Mouse (Mus musculus): ENCODE data around the gene March1.
A peak's percentile ranks its signal among the peaks of the same experiment; 100 is the strongest.

The March1 gene

DNA sequence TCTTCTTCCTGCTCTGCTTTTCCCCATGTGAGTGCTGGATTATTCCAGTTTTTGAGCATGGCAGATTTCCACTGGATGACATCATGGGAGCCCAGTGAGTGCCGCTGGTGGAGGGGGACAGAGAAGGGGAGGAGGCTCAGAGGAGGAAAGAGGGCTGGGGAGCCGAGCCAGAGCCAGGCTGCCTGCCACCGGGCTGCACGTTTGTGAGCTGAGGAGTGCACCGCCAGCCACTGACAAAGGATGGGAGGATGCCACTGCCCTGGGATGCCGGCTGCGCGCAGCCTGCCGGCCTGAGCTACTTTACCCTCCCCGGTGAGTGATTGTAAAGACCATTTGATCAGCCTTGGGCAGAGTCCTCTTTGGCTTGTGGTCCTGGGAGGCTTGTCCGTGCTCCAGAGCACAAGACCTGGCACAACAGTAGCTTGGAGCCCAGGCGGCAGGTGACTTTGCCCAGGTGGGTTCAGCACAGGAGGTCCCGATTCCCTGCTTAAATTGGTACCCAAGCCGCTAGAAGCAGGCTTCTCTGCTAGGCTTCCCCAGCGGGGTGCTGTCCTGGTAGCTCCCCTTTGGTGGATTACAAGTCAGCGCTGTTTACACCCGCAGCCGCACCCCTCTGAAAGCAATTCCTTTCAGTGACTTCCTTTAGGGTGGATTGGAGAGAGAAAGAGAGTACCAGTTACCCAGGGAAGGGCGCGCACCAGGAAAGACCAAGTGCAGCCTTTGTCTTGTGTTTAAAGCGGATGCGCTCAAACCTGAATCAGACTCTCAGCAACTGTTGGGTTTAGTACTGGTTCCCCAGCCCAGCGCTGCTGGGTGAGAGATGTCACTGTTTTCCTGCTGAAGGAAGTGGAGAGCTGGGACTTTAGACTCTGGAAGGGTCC, at the start of gene March1:
Gene March1 (plus strand): TSS at position 30 of the 881 bp plus-strand sequence.
- peak; percentile 2 to 5 for DNase-seq

DNA sequence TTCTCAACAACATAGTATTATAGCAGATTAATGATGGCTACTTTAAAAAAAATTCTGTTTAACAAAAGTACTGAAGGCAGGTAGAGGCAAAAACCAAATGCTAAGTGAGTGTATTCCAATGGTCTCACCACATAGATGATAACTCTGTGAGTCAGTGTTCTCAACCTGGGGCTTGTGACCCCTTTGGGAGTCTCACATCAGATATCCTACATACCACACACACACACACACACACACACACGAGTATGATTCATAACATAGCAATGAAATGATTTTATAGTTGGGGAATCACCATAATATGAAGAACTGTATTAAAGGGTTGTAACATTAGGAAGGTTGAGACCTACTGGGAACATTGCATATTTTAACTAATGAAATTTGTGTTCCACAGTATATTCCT, 30.8 kb upstream of the March1 start:
- DNase-seq: no peak

- DNase-seq: no peak
Observed at GRCm38 (mm10) chr8:65603241-65603640, 14.5 kb upstream of the March1 start.

GRCm38 (mm10) chr8:65609509-65609908, 8.2 kb upstream of the March1 start:
- DNase-seq: no peak

GRCm38 (mm10) chr8:65618966-65619365, 1.3 kb downstream of the March1 start:
- no peak for DNase-seq

DNA sequence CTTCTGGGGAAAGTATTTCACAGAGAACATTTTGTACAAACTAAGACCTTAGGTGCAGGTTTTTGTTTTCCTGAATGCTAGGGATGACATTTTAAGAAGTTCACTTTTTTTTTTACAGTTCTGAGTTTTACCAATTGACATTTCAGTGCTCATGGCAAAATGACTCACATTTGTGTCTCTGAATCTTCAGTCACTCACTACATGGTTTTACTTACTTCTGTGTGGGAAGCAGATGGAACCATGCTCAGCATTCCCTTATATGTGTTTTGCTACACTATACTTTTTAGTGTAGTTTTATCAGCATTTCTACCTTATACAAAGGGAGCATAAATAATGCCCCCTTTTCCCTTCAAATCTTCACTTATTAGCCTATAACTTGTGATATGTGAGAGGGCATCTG, 27.2 kb downstream of the March1 start:
- no peak for DNase-seq

GRCm38 (mm10) chr8:65645502-65645901, 27.8 kb downstream of the March1 start:
- no peak for DNase-seq

DNA sequence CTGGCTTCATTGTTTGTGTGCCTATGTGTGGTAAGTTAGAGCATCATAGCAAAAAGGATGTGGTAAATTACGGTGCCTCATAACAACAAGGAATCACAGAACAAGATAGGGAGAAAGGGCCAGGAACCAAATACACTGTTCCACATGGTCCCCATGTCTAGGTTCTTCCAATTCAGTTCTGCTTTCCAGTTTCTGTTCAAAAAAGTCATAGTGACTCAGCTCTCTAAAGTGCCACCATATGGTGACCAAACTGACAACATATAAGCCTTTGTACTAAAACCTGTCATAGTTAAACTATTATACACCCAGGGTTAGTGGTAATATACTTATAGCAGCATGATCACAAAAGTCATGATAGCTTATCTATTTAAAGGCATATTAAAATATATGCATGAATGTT, 28.2 kb downstream of the March1 start:
- DNase-seq: no peak

GRCm38 (mm10) chr8:65655924-65656323, 38.2 kb downstream of the March1 start:
- no peak for DNase-seq

GRCm38 (mm10) chr8:65661885-65662284, 44.2 kb downstream of the March1 start:
- no peak for DNase-seq

DNA sequence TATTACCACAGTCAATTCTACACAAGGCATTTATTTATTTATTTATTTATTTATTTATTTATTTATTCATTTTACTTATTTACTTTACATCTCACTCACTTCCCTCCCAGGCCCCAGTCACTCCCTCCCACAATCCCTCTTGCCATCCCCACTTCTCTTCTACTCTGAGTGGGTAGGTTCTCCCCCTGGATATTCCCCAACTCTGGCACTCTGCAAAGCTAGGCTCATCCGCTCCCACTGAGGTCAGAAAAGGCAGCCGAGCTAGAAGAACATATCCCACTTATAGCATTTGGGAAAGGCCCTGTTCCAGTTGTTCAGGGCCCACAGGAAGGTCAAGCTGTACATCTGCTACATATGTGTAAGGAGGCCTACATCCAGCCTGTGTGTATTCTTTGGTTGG, 48.1 kb downstream of the March1 start:
- DNase-seq: no peak

DNA sequence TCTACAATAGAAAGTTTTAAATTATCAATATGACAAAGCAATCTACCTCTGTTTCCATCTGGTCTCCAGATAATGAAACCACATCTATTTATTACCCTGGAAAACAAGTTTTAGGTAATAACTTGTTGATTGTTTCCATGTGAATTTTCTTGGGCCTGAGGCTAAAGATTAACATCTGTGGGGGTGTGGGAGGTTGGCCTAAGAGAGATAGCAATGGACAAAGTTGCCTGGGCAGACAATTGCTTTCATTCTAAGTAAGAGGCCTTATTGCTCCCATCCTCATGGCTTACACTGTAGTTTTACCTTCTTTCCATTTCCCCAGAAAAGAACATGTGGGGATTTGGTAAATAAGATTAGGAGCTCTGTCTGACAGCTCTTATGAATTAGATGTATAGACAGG, 125.4 kb downstream of the March1 start:
- no peak for DNase-seq

GRCm38 (mm10) chr8:65775815-65776214, 158.1 kb downstream of the March1 start:
- DNase-seq: no peak

GRCm38 (mm10) chr8:65781156-65781555, 163.5 kb downstream of the March1 start:
- DNase-seq: no peak

GRCm38 (mm10) chr8:65812971-65813370, 195.3 kb downstream of the March1 start:
- no peak for DNase-seq

DNA sequence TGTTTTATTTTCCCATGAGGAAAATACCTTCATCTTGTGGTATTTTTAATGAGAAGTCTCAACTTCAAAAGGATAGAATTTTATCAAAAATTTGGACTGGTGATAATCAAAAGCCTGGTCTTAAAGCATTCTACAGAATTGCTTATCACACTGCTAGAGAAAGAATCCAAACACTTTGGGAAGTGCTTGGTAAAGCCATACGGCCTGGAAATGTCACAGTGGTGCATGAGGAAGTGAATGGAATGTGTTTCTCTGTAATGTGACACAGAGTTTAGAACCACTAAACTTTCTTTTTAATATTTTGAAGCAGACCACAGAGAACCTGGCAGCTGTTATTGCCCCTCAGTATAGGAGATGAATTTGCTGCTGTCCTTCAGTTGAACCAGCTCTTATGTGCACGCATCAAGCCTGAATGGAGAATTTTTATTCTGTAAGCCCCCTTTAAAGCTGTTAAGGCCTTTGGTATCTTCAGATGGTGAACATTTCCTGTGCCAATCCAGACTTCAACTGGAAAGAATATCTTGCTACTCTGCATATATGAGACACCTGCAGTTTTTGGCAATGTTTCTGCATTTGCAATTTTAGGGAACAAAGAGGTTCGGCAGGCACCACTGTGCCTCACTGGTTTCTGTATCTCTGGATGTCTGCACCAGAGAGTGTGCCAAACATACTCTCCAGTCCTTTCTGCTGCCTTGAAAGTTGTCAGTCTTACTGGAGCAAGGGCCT, 304.8 kb downstream of the March1 start:
- no peak for DNase-seq

GRCm38 (mm10) chr8:65956948-65957347, 339.2 kb downstream of the March1 start:
- DNase-seq: no peak

DNA sequence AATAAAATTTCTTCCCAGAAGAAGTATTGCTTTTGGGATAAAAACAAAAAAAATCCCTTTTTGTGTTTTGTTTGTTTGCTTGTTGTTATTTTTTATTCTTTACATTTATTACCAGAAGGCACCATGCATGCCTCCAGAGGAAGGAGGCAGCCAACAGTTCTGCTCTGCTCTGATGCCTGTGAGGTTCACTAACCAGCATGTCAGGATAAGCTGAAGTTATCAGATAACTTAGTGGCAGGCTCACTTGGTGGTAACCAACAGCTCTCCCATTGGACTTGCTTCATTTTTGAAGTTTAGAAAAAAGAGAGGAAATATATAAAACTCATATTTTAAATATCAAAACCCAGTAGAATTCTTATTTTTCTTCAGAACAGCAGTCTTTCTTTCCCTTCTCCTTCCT, 339.8 kb downstream of the March1 start:
- no peak for DNase-seq

DNA sequence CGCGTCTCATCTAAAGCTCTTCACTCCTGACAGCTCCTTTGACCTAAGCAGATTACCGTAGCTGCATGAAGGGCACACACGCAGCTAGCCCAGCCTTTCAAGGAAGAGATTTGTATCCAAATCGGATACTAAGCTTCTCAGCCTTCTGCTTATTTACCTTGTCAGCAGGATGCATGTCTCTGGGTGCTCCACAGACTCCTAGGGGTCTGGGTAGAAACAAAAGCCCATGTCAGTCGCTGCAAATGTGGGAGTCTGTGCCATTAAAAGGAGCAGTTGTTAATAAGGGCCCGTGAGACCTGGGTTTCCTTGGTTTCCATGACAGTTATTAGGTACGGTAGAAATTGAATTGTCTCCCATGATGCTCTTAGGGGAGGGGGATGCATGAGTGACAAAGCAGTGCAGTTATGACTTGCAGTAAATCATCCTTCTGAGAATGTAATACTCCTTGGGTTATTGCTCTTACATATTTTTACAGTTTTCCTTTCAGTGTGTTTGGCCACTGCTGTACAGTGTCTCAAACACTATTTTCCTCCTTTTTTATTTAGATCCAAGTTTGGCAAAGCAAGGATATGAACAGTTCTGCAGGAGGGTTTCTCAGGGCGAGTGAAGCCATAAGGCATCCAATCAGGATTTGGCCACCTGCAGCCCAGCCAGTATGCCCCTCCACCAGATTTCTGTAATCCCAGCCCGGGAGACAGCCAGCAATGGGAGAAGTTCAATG, 349.0 kb downstream of the March1 start:
- DNase-seq: no peak

GRCm38 (mm10) chr8:65967223-65967778, 349.6 kb downstream of the March1 start:
- DNase-seq: no peak

DNA sequence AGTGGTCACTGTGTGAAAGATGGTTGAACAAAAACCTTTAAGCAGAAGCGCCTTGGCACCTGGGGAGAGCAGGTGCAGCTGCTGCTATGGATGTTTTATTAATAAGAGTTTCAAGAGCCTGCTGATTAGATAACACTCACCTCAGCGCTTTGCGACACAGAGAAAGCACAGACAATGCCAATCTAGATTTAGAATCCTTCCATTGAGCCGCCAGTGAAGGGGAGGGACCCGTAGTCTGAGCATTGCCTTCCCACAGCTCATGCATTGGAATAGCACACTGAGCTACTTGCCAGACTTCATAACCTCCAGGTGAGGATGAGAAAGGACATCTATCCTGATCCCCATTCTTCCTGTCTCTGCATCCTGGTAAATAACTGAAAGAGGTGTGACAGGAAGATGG, 359.2 kb downstream of the March1 start:
- DNase-seq: no peak

- DNase-seq: no peak
Observed at GRCm38 (mm10) chr8:65982039-65982438, 364.3 kb downstream of the March1 start.

- DNase-seq: no peak
Observed at GRCm38 (mm10) chr8:65987665-65988064, 370.0 kb downstream of the March1 start.
